Mouse (Mus musculus) cerebellum, adult 2 months (tissue): ENCODE data around the gene Dclk1.

Source experiments
- CTCF ChIP-seq: fragments of 200-500 bp; IDR thresholded peaks from 2 replicates; pipeline ENCODE4 v1.5.1; 2011; ENCODE audit warnings: low read depth, mild to moderate bottlenecking, control low read depth, low read length, moderate library complexity, borderline replicate concordance; ENCODE audit not compliant: insufficient read depth
- POLR2A ChIP-seq: fragments of 200-500 bp; IDR thresholded peaks from 2 replicates; pipeline ENCODE4 v1.6.1; 2011; ENCODE audit warnings: low read length, control low read depth, borderline replicate concordance; ENCODE audit not compliant: insufficient read depth

- TF ChIP-seq CTCF, result no peak
- no peak for TF ChIP-seq POLR2A
Measured at GRCm38 (mm10) chr3:55318021-55318420, 75.9 kb downstream of the Dclk1 start.
